14 mouse cellular contexts compared by ENCODE assay signal in the genomic region with DNA sequence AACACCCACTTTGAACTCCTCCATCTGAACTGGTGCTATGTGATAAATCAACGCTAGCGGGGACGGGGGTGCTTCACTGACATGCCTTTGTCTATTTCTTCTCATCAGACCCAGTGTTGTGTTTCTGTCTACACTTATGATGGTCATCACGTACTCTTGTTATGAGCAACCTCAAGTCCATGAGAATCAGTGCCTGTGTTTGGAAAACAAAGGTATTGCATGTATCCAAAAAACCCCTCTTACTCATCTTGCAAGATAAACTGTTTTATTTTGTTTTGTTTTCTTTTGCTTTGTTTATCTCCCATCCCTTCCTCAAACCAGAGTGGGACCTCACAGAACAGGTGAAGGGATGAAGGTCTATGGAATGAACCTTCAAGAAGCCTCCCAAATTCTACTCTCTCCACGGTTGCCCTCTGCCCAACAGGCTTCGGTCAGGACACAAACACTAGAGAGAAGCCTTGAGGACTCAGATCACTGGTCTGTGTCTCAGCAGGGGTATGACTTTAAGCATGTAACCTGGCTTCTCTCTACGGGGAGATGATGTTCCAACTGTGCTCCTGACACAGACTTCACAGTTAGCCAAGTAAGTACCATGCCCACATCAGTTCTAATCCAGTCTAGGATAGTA.
"Had no signal": no experiment of that assay in that cellular context is flagged by ENCODE, and none has a peak within 500 bp of the region (broad histone marks: within the 10 kb centered on the region; RNA-seq: fewer than 3 reads in every experiment).

No protein-coding gene starts in this region.

- H3K36me3 ChIP-seq: neural tube, embryonic 13.5 days had no signal

- H3K9ac ChIP-seq: limb, embryonic 13.5 days; liver, embryonic 15.5 days; neural tube, embryonic 13.5 days had no signal

- H3K27me3 ChIP-seq: limb, embryonic 13.5 days; liver, embryonic 15.5 days; neural tube, embryonic 13.5 days had no signal

- ATAC-seq: intestine, embryonic 16.5 days; lung, postnatal 0 days had no signal

- H3K4me2 ChIP-seq: liver, embryonic 11.5 days; liver, embryonic 15.5 days had no signal

- DNase-seq: kidney, adult 9 months; left cerebral cortex, postnatal 4 days; lung, adult 2 months; lung, postnatal 36 days; midbrain, embryonic 14.5 days; retina, postnatal 1 day; thymus, adult 18-20 months; thymus, postnatal 14 days had no signal

- H3K9me3 ChIP-seq: limb, embryonic 13.5 days; liver, embryonic 15.5 days; neural tube, embryonic 13.5 days had no signal

- H3K27ac ChIP-seq: limb, embryonic 13.5 days; liver, embryonic 15.5 days; neural tube, embryonic 13.5 days had no signal

- H3K4me3 ChIP-seq: limb, embryonic 13.5 days; liver, embryonic 15.5 days; neural tube, embryonic 13.5 days had no signal
